Mouse (Mus musculus) right cerebral cortex, postnatal 36 days (tissue): Measurements from ENCODE around the gene Pmpca.

Source experiments
- DNase-seq, 2 experiments: peaks; one replicate each; pipeline ENCODE4 v3.0.0; 2022; ENCODE audit warnings: low spot score in 2 of 2, mixed read lengths in 1 of 2

The Pmpca gene

GRCm38 (mm10) chr2:26389154-26389690 is at the start of gene Pmpca, which contains the start of gene Entr1:
TSS of gene Pmpca (plus strand) at chr2:26389339.
TSS of gene Entr1 (minus strand) at chr2:26389316.
- DNase-seq = peak; percentile 76 to 81

GRCm38 (mm10) chr2:26341510-26341981 is 47.6 kb upstream of the Pmpca start:
- DNase-seq = peak in 1 of 2 experiments; percentile 75

- DNase-seq = peak; percentile 83 to 86
Observed at GRCm38 (mm10) chr2:26342044-26342443, 47.1 kb upstream of the Pmpca start.

GRCm38 (mm10) chr2:26342609-26343490 is 46.3 kb upstream of the Pmpca start:
- no peak for DNase-seq

- DNase-seq = no peak
Observed at GRCm38 (mm10) chr2:26348241-26348640, 40.9 kb upstream of the Pmpca start.

- peak; percentile 84 to 91 for DNase-seq
Observed at GRCm38 (mm10) chr2:26351358-26352290, 37.5 kb upstream of the Pmpca start, which contains the start of gene Dnlz. TSS of gene Dnlz (minus strand) at chr2:26352110.

GRCm38 (mm10) chr2:26352291-26352910 is 36.7 kb upstream of the Pmpca start:
- no peak for DNase-seq

- DNase-seq = no peak
Observed at GRCm38 (mm10) chr2:26353066-26353980, 35.8 kb upstream of the Pmpca start.

GRCm38 (mm10) chr2:26354401-26354800 is 34.7 kb upstream of the Pmpca start:
- no peak for DNase-seq

GRCm38 (mm10) chr2:26356231-26356630 is 32.9 kb upstream of the Pmpca start:
- DNase-seq = no peak

- DNase-seq = no peak
Observed at GRCm38 (mm10) chr2:26356678-26357077, 32.5 kb upstream of the Pmpca start.

- no peak for DNase-seq
Observed at GRCm38 (mm10) chr2:26357484-26357883, 31.7 kb upstream of the Pmpca start.

- DNase-seq = no peak
Observed at GRCm38 (mm10) chr2:26358667-26359320, 30.3 kb upstream of the Pmpca start.

GRCm38 (mm10) chr2:26359983-26360382 is 29.2 kb upstream of the Pmpca start:
- no peak for DNase-seq

- DNase-seq = no peak
Observed at GRCm38 (mm10) chr2:26360772-26361171, 28.4 kb upstream of the Pmpca start, which contains the start of gene Card9. TSS of gene Card9 (minus strand) at chr2:26360918.

GRCm38 (mm10) chr2:26362991-26363390 is 26.1 kb upstream of the Pmpca start:
- DNase-seq = no peak

GRCm38 (mm10) chr2:26363481-26363880 is 25.7 kb upstream of the Pmpca start:
- DNase-seq = no peak

GRCm38 (mm10) chr2:26364738-26365465 is 24.2 kb upstream of the Pmpca start:
- no peak for DNase-seq

GRCm38 (mm10) chr2:26367911-26368310 is 21.2 kb upstream of the Pmpca start:
- no peak for DNase-seq
